Mouse (Mus musculus) erythroid progenitor cell, adult 5-6 weeks (primary cell): ENCODE measurements around the gene Hook1. TPM values are rescaled to one million over a fixed set of nuclear protein-coding genes. Genes with fewer than 3 reads are reported as not detected.

Source experiments
- total RNA-seq, 2 experiments: library from RNA; stranded (forward) in 1 of 2; stranded (reverse) in 1 of 2; fragments of 150-400 nt in 1 of 2; fragments of 186-747, 209-891 nt in 1 of 2; gene quantifications; 2 replicates each; pipeline versions ENCODE4 v1.2.3 to v1.2.4; 2015 to 2017; ENCODE audit warnings: low replicate concordance in 2 of 2

Gene Hook1
- total RNA-seq, 2 experiments from 2014 or later, result 1.3 to 13.5 TPM

Other genes with a start within 250 kb of the Hook1 start
- gene Cyp2j13, start 110.3 kb downstream of the Hook1 start, total RNA-seq (2015; ENCODE audit: low replicate concordance), result not detected in 2 replicates
- not detected in 2 replicates for gene Cyp2j13, start 110.3 kb downstream of the Hook1 start, total RNA-seq (2017; ENCODE audit: low replicate concordance)
- not detected in 2 replicates for gene Cyp2j12, start 173.9 kb downstream of the Hook1 start, total RNA-seq (2015; ENCODE audit: low replicate concordance)
- not detected in 2 replicates for gene Cyp2j12, start 173.9 kb downstream of the Hook1 start, total RNA-seq (2017; ENCODE audit: low replicate concordance)